Mouse (Mus musculus) kidney, embryonic 14.5 days (tissue): ENCODE measurements at regions not wholly inside any gene's neighbourhood (a gene's known extent, or its start where the extent isn't known, plus 50 kb on each side); places are given as distances from the start of the nearest gene placed in this dataset.
A peak's percentile ranks its signal among the peaks of the same experiment; 100 is the strongest.

Experiments used
- ATAC-seq: fragments of 200-750 bp; cut with Nextera tagmentation; 2 replicates; pipeline ENCODE4 v1.8.0; 2017; ENCODE audit warnings: moderate number of reproducible peaks, mild to moderate bottlenecking, moderate TSS enrichment, moderate library complexity; ENCODE audit not compliant: low FRiP score, low TSS enrichment
- H3K27ac ChIP-seq: fragments of 300-500 bp; sonication (generic); 2 replicates; pipeline ENCODE4 v1.5.1; 2014; ENCODE audit warnings: low read depth, mild to moderate bottlenecking, low read length, moderate library complexity, mixed read lengths
- H3K27me3 ChIP-seq: fragments of 300-500 bp; sonication (generic); 2 replicates; pipeline ENCODE4 v1.6.1; 2014; ENCODE audit warnings: mild to moderate bottlenecking, low read length; ENCODE audit not compliant: control insufficient read depth, insufficient read depth
- H3K36me3 ChIP-seq: fragments of 300-500 bp; sonication (generic); 2 replicates; pipeline ENCODE4 v1.6.1; 2014; ENCODE audit warnings: low read length, mixed read lengths; ENCODE audit not compliant: control insufficient read depth, insufficient read depth
- H3K4me1 ChIP-seq: fragments of 300-500 bp; sonication (generic); 2 replicates; pipeline ENCODE4 v1.6.1; 2014; ENCODE audit warnings: low read length, mixed read lengths; ENCODE audit not compliant: control insufficient read depth, insufficient read depth
- H3K4me2 ChIP-seq: fragments of 300-500 bp; sonication (generic); replicated peaks from 2 replicates; pipeline ENCODE4 v1.6.1; 2014; ENCODE audit warnings: low read depth, mild to moderate bottlenecking, low read length
- H3K4me3 ChIP-seq: fragments of 300-500 bp; sonication (generic); 2 replicates; pipeline ENCODE4 v1.5.1; 2014; ENCODE audit warnings: mild to moderate bottlenecking, low read length
- H3K9ac ChIP-seq: fragments of 300-500 bp; sonication (generic); 2 replicates; pipeline ENCODE4 v1.6.1; 2014; ENCODE audit warnings: low read depth, mild to moderate bottlenecking, low read length, moderate library complexity
- H3K9me3 ChIP-seq: fragments of 300-500 bp; sonication (generic); 2 replicates; pipeline ENCODE4 v1.6.1; 2016; ENCODE audit warnings: low read length; ENCODE audit not compliant: control insufficient read depth
- WGBS: fragments of 180-500 bp; shearing (Covaris S2); extraction: QIAGEN DNeasy Blood & Tissue Kit; methylation state at CpG from one replicate; pipeline ENCODE4 v1.1.7; 2014; 5-methylcytosine and 5-hydroxymethylcytosine counted together

DNA sequence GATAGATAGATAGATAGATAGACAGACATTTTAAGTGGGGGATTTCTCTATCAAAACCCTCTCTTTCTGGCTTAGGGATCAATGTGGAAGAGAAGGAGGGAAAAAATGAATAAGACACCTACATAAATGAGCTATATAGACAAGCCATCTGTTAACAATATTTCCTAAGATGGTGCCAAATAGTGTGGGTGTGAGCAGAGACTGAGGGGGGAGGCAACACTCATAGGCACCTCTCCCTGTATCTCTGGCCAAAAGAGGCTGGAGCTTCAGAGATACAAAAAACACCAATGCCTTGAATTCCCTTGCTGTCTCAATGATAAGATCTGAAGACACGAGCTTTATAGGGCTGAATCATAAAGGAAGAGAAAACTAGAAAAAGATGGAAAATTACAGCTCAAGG is 864.2 kb upstream of the A1bg start:
- WGBS, result 82% methylated on average over 1 of the region's 1 CpGs
- no peak for ATAC-seq

DNA sequence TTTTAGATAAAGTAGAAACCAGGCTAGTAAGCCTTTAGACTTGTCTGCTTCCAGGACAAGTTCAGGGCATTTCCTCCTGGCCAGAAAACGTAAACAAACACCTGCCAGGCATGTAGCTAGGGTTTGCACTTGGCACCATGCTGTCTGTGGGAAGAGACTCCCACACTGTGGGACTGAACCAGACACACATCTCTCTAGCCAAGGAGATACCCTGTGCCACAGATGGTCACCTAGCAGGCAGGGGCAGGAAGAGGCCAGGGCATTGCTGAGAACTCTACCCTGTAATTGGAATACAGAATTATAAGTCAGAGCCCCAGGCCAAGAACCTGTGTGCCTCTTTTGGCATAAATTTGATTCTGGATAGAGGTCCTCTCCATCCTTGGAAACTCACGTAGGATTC is 858.7 kb upstream of the A1bg start:
- ATAC-seq, result no peak

More for the DNA sequence above, 864.2 kb upstream of the A1bg start:
- no peak overlapping the region for H3K4me3 ChIP-seq
- H3K4me2 ChIP-seq, result no peak overlapping the region
- peaks cover 4% of the 10 kb centered on the region; the same call in 1 of the 2 replicates for H3K27me3 ChIP-seq
- no peaks in the 10 kb centered on the region for H3K4me1 ChIP-seq
- H3K9me3 ChIP-seq, result no peaks in the 10 kb centered on the region
- H3K27ac ChIP-seq, result no peak overlapping the region
- no peak overlapping the region for H3K9ac ChIP-seq
- no peaks in the 10 kb centered on the region for H3K36me3 ChIP-seq

DNA sequence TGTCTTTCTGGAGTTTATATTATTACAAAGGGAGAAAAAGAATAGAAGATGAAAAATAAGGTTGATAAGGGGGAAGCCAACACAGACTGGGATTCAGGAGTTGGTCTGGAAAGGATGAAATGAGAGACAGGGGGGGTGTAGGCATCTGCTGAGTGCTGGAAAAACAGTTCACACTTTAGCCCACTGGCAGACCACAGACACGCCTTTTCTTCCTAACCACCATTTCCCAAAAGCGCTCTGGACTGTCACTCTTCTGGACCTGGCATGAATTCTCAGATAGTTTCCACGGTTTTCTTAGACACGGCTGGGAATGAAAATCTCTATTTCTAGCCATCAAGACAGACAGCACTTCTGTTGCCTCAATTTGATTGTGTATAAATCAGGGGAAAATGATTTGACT is 850.2 kb upstream of the A1bg start:
- Histone ChIP-seq H3K27me3 (no peaks in the 10 kb centered on the region), H3K4me2 (no peak overlapping the region), H3K4me1 (peaks cover 13% of the 10 kb centered on the region), H3K36me3 (no peaks in the 10 kb centered on the region), H3K27ac (no peak overlapping the region), H3K4me3 (no peak overlapping the region), H3K9me3 (no peaks in the 10 kb centered on the region), H3K9ac (no peak overlapping the region)
- WGBS, result 87% methylated on average over 4 of the region's 4 CpGs
- no peak for ATAC-seq

More for the DNA sequence above, 858.7 kb upstream of the A1bg start:
- H3K36me3 ChIP-seq, result no peaks in the 10 kb centered on the region
- H3K4me3 ChIP-seq, result no peak overlapping the region
- H3K4me2 ChIP-seq, result no peak overlapping the region
- no peaks in the 10 kb centered on the region for H3K4me1 ChIP-seq
- 80% methylated on average over 2 of the region's 2 CpGs for WGBS
- no peaks in the 10 kb centered on the region for H3K9me3 ChIP-seq
- no peaks in the 10 kb centered on the region for H3K27me3 ChIP-seq
- no peak overlapping the region for H3K9ac ChIP-seq
- no peak overlapping the region for H3K27ac ChIP-seq

DNA sequence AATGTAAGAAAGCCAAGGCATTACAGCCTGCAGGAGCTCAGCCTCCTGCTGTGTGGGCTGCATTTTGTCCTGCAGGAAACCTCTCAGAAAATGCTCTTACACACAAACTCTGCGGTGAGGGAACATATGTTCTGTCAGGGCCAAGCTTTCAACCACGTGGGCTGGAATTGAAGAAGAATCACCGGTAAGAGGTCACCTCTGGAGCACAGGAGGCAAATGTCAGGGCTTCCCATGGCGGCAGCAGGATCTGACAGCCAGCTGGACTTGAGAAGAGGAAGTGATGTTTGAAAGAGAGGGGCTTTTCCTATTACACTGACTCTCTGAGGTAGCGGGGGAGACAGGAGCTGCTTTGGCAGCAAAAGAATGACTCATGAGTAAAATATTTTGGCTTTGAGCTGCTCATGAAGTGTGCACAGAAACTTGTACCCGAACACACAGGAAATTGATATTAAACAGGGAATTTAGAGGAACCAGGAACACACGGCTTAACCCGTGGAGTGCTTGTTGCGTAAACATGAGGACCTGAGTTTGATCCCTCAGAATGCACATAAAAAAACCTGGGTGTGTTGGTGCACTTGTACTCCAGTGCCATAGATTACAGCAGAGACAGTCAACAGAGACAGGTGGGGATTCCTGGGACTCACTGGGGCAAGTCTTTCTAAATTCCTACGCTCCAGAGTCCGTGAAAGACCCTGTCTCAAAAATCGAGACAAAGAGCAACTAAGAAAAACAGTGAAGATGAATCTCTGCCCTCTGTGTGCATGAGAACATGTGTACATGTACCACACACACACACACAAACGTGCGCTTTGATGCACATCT is 848.1 kb upstream of the A1bg start:
- WGBS, result 36% methylated on average over 14 of the region's 14 CpGs
- Histone ChIP-seq H3K9me3 (no peaks in the 10 kb centered on the region), H3K36me3 (no peaks in the 10 kb centered on the region), H3K27me3 (no peaks in the 10 kb centered on the region), H3K27ac (peak overlapping the region; percentile 59), H3K4me2 (no peak overlapping the region; the same call in 1 of the 2 replicates), H3K4me1 (peaks cover 13% of the 10 kb centered on the region), H3K4me3 (no peak overlapping the region), H3K9ac (no peak overlapping the region)
- peak; percentile 91 for ATAC-seq

DNA sequence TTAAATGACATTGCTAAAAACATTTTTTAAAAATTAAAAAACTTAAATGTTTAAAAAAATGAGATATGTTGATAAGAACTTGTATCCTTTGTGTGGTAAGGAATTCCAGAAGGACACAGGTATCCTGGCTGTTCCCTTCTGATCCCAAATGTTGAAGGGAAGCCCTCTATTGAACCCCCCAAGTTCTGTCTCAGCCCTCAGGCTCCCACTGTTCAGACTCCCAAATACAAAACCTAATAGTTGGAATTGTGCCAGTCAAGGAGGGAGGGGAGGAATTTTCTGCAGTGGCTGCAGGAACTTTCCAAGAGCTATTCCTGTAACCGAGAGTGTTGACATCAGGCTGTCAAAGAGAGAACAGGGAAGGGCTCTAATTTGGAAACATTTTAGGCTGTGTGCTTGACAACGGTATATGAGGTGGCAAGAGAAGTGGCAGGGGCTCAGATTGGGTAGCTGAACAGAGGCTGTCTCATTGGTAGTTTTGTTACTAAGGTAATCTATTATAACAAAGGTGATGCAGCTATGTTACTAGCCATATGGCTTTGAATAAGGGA is 843.8 kb upstream of the A1bg start:
- H3K4me3 ChIP-seq, result no peak overlapping the region
- no peak overlapping the region for H3K4me2 ChIP-seq
- H3K27me3 ChIP-seq, result no peaks in the 10 kb centered on the region
- no peak for ATAC-seq
- no peaks in the 10 kb centered on the region for H3K9me3 ChIP-seq
- no peak overlapping the region for H3K27ac ChIP-seq
- 47% methylated on average over 2 of the region's 2 CpGs for WGBS
- H3K9ac ChIP-seq, result no peak overlapping the region
- H3K4me1 ChIP-seq, result peaks cover 13% of the 10 kb centered on the region
- no peaks in the 10 kb centered on the region for H3K36me3 ChIP-seq

DNA sequence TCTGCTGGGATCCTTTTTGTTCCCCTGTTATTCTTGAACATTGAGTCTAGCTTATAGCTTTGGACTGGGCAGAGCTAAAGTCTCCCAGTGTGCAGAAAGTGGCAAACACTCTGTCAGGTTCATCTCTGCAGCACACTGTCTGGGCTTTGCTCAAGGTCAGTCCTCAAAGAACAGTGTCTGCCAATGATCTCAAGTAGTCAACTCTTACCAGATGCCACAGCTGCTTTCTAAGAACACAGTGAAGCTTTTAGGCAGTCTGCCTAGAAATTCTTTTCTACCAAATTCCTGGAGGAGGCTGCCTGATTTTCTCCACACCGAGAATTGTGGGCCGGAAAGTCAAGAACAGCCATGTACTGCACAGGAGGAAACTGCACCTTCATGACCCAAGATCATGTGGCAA is 831.0 kb upstream of the A1bg start:
- Histone ChIP-seq H3K9me3 (no peaks in the 10 kb centered on the region), H3K9ac (no peak overlapping the region), H3K27ac (no peak overlapping the region), H3K36me3 (no peaks in the 10 kb centered on the region), H3K4me1 (no peaks in the 10 kb centered on the region), H3K4me3 (no peak overlapping the region), H3K27me3 (no peaks in the 10 kb centered on the region), H3K4me2 (no peak overlapping the region)
- WGBS, result 89% methylated on average over 2 of the region's 2 CpGs
- ATAC-seq, result no peak

DNA sequence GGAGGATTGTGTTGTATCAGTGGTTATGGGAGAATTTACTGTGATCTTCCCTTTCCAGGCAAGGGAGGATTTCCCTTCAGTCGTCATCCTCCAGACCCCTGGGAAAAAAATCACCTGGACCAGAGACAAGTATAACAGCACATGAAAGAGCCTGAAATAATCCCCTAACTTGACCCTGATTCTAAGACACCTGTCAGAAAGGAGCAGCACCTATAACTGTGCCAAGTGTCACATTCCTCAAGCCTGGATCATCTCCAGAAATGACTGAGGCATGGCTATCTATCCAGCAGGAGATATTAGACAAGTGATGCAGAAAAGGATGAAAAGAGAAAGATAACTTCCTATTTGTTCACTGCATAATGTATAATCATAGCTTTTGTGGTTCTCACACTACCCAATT is 800.9 kb upstream of the A1bg start:
- ATAC-seq, result no peak
- WGBS, result 21% methylated on average over 1 of the region's 1 CpGs
- H3K9me3 ChIP-seq, result no peaks in the 10 kb centered on the region
- H3K9ac ChIP-seq, result no peak overlapping the region
- H3K4me3 ChIP-seq, result no peak overlapping the region
- H3K27me3 ChIP-seq, result no peaks in the 10 kb centered on the region
- no peaks in the 10 kb centered on the region for H3K4me1 ChIP-seq
- no peak overlapping the region for H3K27ac ChIP-seq
- no peaks in the 10 kb centered on the region for H3K36me3 ChIP-seq
- no peak overlapping the region for H3K4me2 ChIP-seq

DNA sequence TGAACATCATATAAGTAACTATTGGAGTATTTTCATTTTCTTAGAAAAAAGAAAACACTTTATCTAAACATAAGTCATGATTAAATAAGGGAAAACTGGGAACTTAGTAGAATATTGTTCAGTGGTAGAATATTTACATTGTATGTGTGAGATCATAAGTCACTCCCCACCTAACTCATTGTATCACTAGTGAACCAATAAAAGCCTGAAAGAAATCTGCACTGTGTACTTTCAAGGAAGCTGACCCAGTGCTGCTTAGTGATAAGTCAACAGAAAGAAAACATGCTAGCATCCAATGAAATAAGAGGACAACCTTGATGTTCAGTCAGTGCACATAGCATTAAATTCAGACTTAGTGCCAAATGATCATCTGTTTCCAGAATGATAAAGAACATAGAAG is 795.7 kb upstream of the A1bg start:
- Histone ChIP-seq H3K27ac (no peak overlapping the region), H3K9ac (no peak overlapping the region), H3K4me1 (no peaks in the 10 kb centered on the region), H3K36me3 (no peaks in the 10 kb centered on the region), H3K27me3 (no peaks in the 10 kb centered on the region), H3K9me3 (no peaks in the 10 kb centered on the region), H3K4me2 (no peak overlapping the region), H3K4me3 (no peak overlapping the region)
- ATAC-seq, result no peak

DNA sequence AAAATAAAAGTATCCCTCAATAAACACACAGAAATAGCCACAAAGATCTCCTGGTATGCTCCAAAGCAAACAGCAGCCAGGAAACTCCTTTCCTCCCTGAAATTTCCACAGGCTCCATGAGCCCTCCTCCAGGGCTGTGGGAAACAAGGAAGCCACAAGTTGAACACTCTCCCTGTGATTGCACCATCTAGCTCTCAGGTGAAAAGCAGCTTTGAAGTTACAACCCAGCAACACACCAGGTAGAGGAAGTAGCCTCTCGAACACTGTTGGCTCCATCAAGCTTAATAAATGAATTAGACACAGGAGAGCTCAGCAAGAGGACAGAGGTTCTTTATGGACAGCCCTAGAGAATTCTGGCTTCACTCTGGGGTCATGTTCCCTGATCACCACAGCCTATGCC is 794.4 kb upstream of the A1bg start:
- ATAC-seq, result no peak
- no peak overlapping the region for H3K4me2 ChIP-seq
- 65% methylated on average over 1 of the region's 1 CpGs for WGBS

More for the DNA sequence above, 794.4 kb upstream of the A1bg start:
- Histone ChIP-seq H3K4me3 (no peak overlapping the region), H3K9ac (no peak overlapping the region), H3K9me3 (no peaks in the 10 kb centered on the region), H3K27ac (no peak overlapping the region), H3K36me3 (no peaks in the 10 kb centered on the region), H3K27me3 (no peaks in the 10 kb centered on the region), H3K4me1 (no peaks in the 10 kb centered on the region)
